Mouse (Mus musculus) lung, postnatal 0 days (tissue): ENCODE data around the gene Palld.

Experiments used
- CTCF ChIP-seq: IDR thresholded peaks from 2 replicates; pipeline ENCODE4 v1.5.1; 2016; ENCODE audit warnings: antibody characterized with exemption, mild to moderate bottlenecking
- EP300 ChIP-seq: IDR thresholded peaks from 2 replicates; pipeline ENCODE4 v1.6.1; 2016; ENCODE audit warnings: antibody characterized with exemption, mild to moderate bottlenecking, control low read depth

GRCm38 (mm10) chr8:61702122-61702521, 200.4 kb downstream of the Palld start:
- TF ChIP-seq CTCF: no peak
- no peak for TF ChIP-seq EP300
